Mouse (Mus musculus) adrenal gland, postnatal 36 days (tissue): Measurements from ENCODE around the gene Raly. TPM values are rescaled to one million over a fixed set of nuclear protein-coding genes. Genes with fewer than 3 reads are reported as not detected.
"Not testable (repeated sequence)": the region's sequence is repeated elsewhere in the genome, so short reads cannot be mapped to it uniquely, and the experiment has no call there.

ENCODE experiments used
- DNase-seq, 2 experiments: peaks; one replicate each; pipeline ENCODE4 v3.0.0; 2021; ENCODE audit warnings: mixed read lengths in 1 of 2
- total RNA-seq, 2 experiments: library from RNA; stranded (reverse); gene quantifications; 2 replicates each; pipeline ENCODE4 v1.2.3; 2021

The Raly gene
- total RNA-seq, 2 experiments from 2014 or later = 187 to 234 TPM

GRCm38 (mm10) chr2:154836537-154836936, 45.6 kb downstream of the Raly start:
- DNase-seq = no peak

GRCm38 (mm10) chr2:154848086-154848485, 57.2 kb downstream of the Raly start:
- no peak for DNase-seq

DNA sequence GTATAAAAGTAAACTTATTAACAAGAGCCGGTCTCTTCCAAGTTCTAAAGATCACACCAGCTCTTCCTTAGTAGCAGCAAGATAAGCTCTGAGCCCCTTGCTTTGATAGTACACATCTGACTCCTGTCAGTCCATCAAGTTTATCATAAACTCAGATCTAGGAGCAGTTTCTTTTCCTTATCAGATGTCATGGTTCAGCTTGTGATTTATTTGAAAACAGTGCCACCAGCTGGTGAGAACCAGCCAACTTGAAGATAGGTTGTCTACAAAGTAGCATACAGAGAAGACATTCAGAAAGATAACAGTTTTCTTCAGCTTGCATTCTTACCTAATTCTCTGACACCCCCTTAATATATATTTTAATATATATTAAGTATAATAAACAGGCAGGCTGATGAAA, 64.5 kb downstream of the Raly start:
- DNase-seq = peak; percentile 50 to 67

DNA sequence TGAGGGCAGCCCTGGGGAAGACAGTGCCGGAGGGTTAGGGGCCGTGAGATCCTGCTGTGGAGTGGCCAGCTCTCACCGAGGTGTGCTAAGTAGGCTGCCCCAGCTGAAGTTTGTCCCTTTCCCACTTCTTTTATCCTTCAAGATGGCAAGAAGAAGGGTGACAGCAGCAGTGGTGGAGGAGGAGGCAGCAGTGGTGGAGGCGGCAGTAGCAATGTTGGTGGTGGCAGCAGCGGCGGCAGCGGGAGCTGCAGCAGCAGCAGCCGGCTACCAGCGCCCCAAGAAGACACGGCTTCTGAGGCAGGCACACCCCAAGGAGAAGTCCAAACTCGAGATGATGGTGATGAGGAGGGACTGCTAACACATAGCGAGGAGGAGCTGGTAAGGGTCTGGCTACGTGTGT, 72.8 kb downstream of the Raly start:
- no peak for DNase-seq

GRCm38 (mm10) chr2:154865696-154866095, 74.8 kb downstream of the Raly start:
- no peak for DNase-seq

DNA sequence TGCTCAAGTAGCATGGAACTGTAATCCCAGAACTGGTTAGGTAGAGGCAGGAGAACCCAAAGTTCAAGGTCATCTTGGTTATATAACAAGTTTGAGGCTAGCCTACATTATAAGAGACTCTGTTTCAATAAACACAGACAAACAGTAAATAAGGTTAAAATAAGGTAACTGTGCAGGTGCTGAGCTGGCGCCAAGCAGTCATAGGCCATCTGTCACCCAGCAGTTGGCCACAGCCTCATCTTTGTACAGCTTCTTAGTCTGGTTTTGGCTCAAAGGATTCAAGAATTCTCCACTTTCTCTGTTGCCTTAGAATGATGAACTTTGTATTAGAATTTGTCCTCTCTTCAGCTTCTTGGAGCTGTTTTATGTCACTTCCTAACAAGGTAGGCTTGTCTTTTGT, 77.2 kb downstream of the Raly start:
- no peak for DNase-seq

DNA sequence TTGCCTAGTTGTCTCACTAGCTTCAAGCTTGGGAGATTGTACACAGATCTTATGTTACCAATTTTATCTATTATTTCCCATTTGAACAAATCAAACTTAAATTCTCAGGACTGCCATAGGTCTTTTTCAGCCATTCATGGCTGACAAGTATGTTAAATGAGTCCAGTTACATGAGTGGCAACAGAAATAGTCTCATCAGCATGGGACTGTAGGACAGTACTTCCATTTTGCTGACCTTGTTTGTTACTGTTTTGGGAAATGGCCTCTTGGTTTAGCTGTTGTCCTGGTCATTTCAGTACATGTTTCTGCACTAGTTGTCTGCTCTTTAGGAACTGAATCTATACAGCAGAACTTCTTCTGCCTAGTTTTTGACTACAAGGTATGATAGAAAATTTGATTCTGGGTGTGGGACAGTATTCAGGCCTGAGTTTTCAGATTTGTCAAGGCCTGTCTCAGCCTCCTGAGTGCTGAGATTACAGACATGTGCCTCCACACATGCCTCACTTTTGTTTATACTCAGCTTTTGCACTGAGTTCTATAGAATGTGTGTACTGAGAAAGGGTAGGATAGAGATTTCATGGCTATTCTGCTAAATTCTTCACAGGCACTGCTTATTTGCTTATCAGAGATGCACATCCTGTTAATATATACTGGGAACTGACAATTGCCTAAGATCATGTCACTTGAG, 79.2 kb downstream of the Raly start:
- DNase-seq = no peak

- DNase-seq = no peak
These were observed 85.7 kb downstream of the Raly start for GRCm38 (mm10) chr2:154876621-154877020.

- DNase-seq = no peak
These were observed 100.7 kb downstream of the Raly start for GRCm38 (mm10) chr2:154891585-154891984.

- DNase-seq = peak; percentile 96
These were observed 101.5 kb downstream of the Raly start, which contains the start of gene Eif2s2 for GRCm38 (mm10) chr2:154892201-154893044. TSS of gene Eif2s2 (minus strand) at chr2:154892935.

DNA sequence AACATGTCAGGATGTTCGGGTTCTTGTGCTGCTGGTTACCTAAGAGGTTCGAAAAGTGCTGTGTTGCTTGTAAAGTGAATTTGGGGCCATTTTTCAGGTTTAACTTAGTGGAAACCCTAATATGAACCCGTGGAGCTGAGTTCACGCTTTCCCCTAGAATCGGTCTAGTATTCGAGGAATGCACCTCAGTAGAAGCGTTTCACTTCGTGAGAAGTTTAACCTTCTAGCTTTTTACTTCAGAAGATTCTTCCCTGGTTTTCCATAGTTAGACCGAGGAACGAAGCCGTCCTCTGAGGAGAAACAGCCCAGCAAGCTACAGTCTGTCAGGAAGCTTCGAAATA, 102.1 kb downstream of the Raly start:
- DNase-seq = no peak

- DNase-seq = no peak
These were observed 102.7 kb downstream of the Raly start for GRCm38 (mm10) chr2:154893548-154893947.

- not testable (repeated sequence) for DNase-seq
These were observed 108.1 kb downstream of the Raly start for GRCm38 (mm10) chr2:154899004-154899403.

GRCm38 (mm10) chr2:154899412-154899811, 108.5 kb downstream of the Raly start:
- DNase-seq = not testable (repeated sequence)

DNA sequence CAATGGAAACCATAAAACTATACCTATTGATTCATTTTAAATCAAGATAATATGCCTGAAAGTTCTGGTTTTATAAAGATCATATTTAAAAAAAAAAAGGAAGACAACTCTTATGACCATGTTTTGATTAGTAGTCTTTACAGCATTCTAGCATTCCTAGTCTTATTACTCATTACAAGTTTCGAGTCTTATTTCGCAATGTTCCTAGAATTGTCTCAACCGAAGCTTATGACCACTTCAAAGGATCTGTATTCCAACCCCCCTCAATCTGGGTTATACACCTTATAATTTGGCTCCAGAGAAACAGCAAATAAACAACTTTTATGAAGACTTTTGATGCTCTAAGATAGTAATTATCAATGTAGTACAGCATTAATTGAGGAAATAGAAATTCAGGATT, 111.2 kb downstream of the Raly start:
- DNase-seq = no peak

- no peak for DNase-seq
These were observed 114.9 kb downstream of the Raly start for GRCm38 (mm10) chr2:154905796-154906195.

DNA sequence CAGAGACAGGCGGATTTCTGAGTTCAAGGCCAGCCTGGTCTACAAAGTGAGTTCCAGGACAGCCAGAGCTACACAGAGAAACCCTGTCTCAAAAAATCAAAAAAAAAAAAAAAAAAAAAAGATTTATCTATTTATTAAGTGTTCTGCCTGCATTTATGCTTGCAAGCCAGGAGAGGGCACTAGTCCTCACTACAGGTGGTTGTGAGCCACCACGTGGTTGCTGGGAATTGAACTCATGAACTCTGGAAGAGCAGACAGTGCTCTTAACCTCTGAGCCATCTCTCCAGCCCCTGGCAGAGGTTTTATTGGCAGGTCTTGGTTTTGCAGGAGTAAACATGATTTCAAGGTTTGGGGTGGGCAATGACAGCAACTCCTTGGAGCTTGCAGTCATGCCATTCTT, 117.3 kb downstream of the Raly start:
- DNase-seq = not testable (repeated sequence)

DNA sequence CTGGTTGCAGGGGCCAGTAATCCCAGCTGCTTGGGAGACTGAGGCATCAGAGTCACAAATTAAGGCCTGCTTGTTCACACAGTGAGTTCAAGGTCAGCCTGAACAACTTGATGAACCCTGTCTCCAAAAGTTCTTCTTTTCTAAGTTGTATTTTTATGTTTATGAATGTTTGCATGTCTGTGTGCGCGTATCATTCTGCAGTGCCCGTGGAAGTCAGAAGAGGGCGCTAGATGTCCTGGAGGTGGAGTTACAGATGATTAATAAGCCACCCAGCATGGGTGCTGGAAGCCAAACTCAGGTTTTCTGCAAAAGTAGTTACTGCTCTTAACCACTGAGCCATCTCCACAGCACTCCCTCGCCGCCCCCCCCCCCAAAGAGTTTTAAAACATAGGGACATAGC, 118.9 kb downstream of the Raly start:
- DNase-seq = no peak

GRCm38 (mm10) chr2:154915922-154916541, 125.1 kb downstream of the Raly start:
- DNase-seq = no peak

GRCm38 (mm10) chr2:154916547-154916946, 125.7 kb downstream of the Raly start:
- peak; percentile 10 to 46 for DNase-seq
